Mouse (Mus musculus): ENCODE results near the gene Nkain2. TPM values are rescaled to one million over a fixed set of nuclear protein-coding genes. Genes with fewer than 3 reads are reported as not detected.

Gene Nkain2
- total RNA-seq, 2 experiments from 2014 or later = 45.3 to 47.1 TPM

- intact Hi-C loops (cut with DNase I) = no loop called here
- DNase-seq (ENCODE audit: extremely low spot score in 1 of 2, low spot score in 2 of 2) = no peak
Measured at GRCm38 (mm10) chr10:32602798-32603197, 287.5 kb downstream of the Nkain2 start.

- intact Hi-C loops (cut with DNase I) = no loop called here
- DNase-seq (ENCODE audit: extremely low spot score in 1 of 2, low spot score in 2 of 2) = no peak
Measured at GRCm38 (mm10) chr10:32594998-32595397, 295.3 kb downstream of the Nkain2 start.

- no peak for DNase-seq (ENCODE audit: extremely low spot score in 1 of 2, low spot score in 2 of 2)
- intact Hi-C loops (cut with DNase I) = no loop called here
Measured at GRCm38 (mm10) chr10:32577276-32577580, 313.0 kb downstream of the Nkain2 start.

- intact Hi-C loops (cut with DNase I) = no loop called here
- no peak for DNase-seq (ENCODE audit: extremely low spot score in 1 of 2, low spot score in 2 of 2)
Measured at GRCm38 (mm10) chr10:32576559-32577275, 313.5 kb downstream of the Nkain2 start.

GRCm38 (mm10) chr10:32557673-32558072 is 332.6 kb downstream of the Nkain2 start:
- no peak for DNase-seq (ENCODE audit: extremely low spot score in 1 of 2, low spot score in 2 of 2)

GRCm38 (mm10) chr10:32536057-32536456 is 354.2 kb downstream of the Nkain2 start:
- intact Hi-C loops (cut with DNase I) = no loop called here
- DNase-seq (ENCODE audit: extremely low spot score in 1 of 2, low spot score in 2 of 2) = no peak

More at GRCm38 (mm10) chr10:32557673-32558072, 332.6 kb downstream of the Nkain2 start:
- intact Hi-C loops (cut with DNase I) = no loop called here

GRCm38 (mm10) chr10:32510821-32511220 is 379.4 kb downstream of the Nkain2 start:
- intact Hi-C loops (cut with DNase I) = no loop called here

GRCm38 (mm10) chr10:32494591-32495182 is 395.6 kb downstream of the Nkain2 start:
- intact Hi-C loops (cut with DNase I) = no loop called here
- DNase-seq (ENCODE audit: extremely low spot score in 1 of 2, low spot score in 2 of 2) = no peak

More at GRCm38 (mm10) chr10:32510821-32511220, 379.4 kb downstream of the Nkain2 start:
- no peak for DNase-seq (ENCODE audit: extremely low spot score in 1 of 2, low spot score in 2 of 2)

- intact Hi-C loops (cut with DNase I) = no loop called here
- DNase-seq (ENCODE audit: extremely low spot score in 1 of 2, low spot score in 2 of 2) = no peak
Measured at GRCm38 (mm10) chr10:32493600-32493999, 396.7 kb downstream of the Nkain2 start.

- no peak for DNase-seq (ENCODE audit: extremely low spot score in 1 of 2, low spot score in 2 of 2)
- intact Hi-C loops (cut with DNase I) = no loop called here
Measured at GRCm38 (mm10) chr10:32462726-32463125, 427.5 kb downstream of the Nkain2 start.

GRCm38 (mm10) chr10:32439932-32440519 is 450.2 kb downstream of the Nkain2 start:
- no peak for DNase-seq (ENCODE audit: extremely low spot score in 1 of 2, low spot score in 2 of 2)
- intact Hi-C loops (cut with DNase I) = no loop called here

GRCm38 (mm10) chr10:32414228-32414627 is 476.0 kb downstream of the Nkain2 start:
- intact Hi-C loops (cut with DNase I) = no loop called here
- DNase-seq (ENCODE audit: extremely low spot score in 1 of 2, low spot score in 2 of 2) = no peak

- intact Hi-C loops (cut with DNase I) = no loop called here
- DNase-seq (ENCODE audit: extremely low spot score in 1 of 2, low spot score in 2 of 2) = no peak
Measured at GRCm38 (mm10) chr10:32411331-32411730, 478.9 kb downstream of the Nkain2 start.

- intact Hi-C loops (cut with DNase I) = no loop called here
- no peak for DNase-seq (ENCODE audit: extremely low spot score in 1 of 2, low spot score in 2 of 2)
Measured at GRCm38 (mm10) chr10:32400961-32401360, 489.3 kb downstream of the Nkain2 start.

- no peak for DNase-seq (ENCODE audit: extremely low spot score in 1 of 2, low spot score in 2 of 2)
- intact Hi-C loops (cut with DNase I) = no loop called here
Measured at GRCm38 (mm10) chr10:32393859-32394521, 496.3 kb downstream of the Nkain2 start.

- intact Hi-C loops (cut with DNase I) = no loop called here
Measured at GRCm38 (mm10) chr10:32393326-32393725, 496.9 kb downstream of the Nkain2 start.

GRCm38 (mm10) chr10:32312754-32313153 is 577.5 kb downstream of the Nkain2 start:
- intact Hi-C loops (cut with DNase I) = no loop called here
- no peak for DNase-seq (ENCODE audit: extremely low spot score in 1 of 2, low spot score in 2 of 2)

More at GRCm38 (mm10) chr10:32393326-32393725, 496.9 kb downstream of the Nkain2 start:
- no peak for DNase-seq (ENCODE audit: extremely low spot score in 1 of 2, low spot score in 2 of 2)

- intact Hi-C loops (cut with DNase I) = no loop called here
- DNase-seq (ENCODE audit: extremely low spot score in 1 of 2, low spot score in 2 of 2) = no peak
Measured at GRCm38 (mm10) chr10:32301024-32301597, 589.2 kb downstream of the Nkain2 start.

GRCm38 (mm10) chr10:32290487-32290886 is 599.8 kb downstream of the Nkain2 start:
- DNase-seq (ENCODE audit: extremely low spot score in 1 of 2, low spot score in 2 of 2) = no peak
- intact Hi-C loops (cut with DNase I) = no loop called here
